Mouse (Mus musculus) G1E-ER4 (cell line): ENCODE measurements around the gene Krt26. TPM values are rescaled to one million over a fixed set of nuclear protein-coding genes. Genes with fewer than 3 reads are reported as not detected.

Source experiments
- GATA1 ChIP-seq: IDR thresholded peaks from one replicate; pipeline ENCODE4 v1.8.0; 2012; ENCODE audit warnings: low read length, inconsistent platforms
- polyA plus RNA-seq: library from polyadenylated mRNA; stranded (reverse); fragments of >175 nt; gene quantifications from 2 replicates; pipeline ENCODE4 v1.2.3, GENCODE M21; 2012

Gene Krt26
- polyA plus RNA-seq, 1 experiment = not detected

- no peak for TF ChIP-seq GATA1
Observed at GRCm38 (mm10) chr11:99316543-99316942, 21.2 kb downstream of the Krt26 start.

GRCm38 (mm10) chr11:99314594-99314993 lies 23.2 kb downstream of the Krt26 start:
- no peak for TF ChIP-seq GATA1

- no peak for TF ChIP-seq GATA1
Observed at GRCm38 (mm10) chr11:99310882-99311281, 26.9 kb downstream of the Krt26 start.

GRCm38 (mm10) chr11:99307579-99307978 lies 30.2 kb downstream of the Krt26 start:
- TF ChIP-seq GATA1 = no peak

GRCm38 (mm10) chr11:99295039-99295438 lies 42.7 kb downstream of the Krt26 start:
- TF ChIP-seq GATA1 = no peak

- no peak for TF ChIP-seq GATA1
Observed at GRCm38 (mm10) chr11:99292846-99293245, 44.9 kb downstream of the Krt26 start.

GRCm38 (mm10) chr11:99284833-99285312 lies 52.9 kb downstream of the Krt26 start, which contains the start of gene Krt24:
Krt24 (minus strand) TSS chr11:99285262.
- TF ChIP-seq GATA1 = no peak

- no peak for TF ChIP-seq GATA1
Observed at GRCm38 (mm10) chr11:99284011-99284410, 53.8 kb downstream of the Krt26 start.

- TF ChIP-seq GATA1 = no peak
Observed at GRCm38 (mm10) chr11:99283334-99283733, 54.4 kb downstream of the Krt26 start.

GRCm38 (mm10) chr11:99281116-99281515 lies 56.6 kb downstream of the Krt26 start:
- TF ChIP-seq GATA1 = no peak

- TF ChIP-seq GATA1 = no peak
Observed at GRCm38 (mm10) chr11:99279986-99280385, 57.8 kb downstream of the Krt26 start.

Other genes starting within 250 kb of the Krt26 start
- not detected in 2 replicates for gene Tns4, start 248.7 kb downstream of the Krt26 start, polyA plus RNA-seq
- gene Ccr7, start 182.9 kb downstream of the Krt26 start, polyA plus RNA-seq = not detected in 2 replicates
- 478 and 523 TPM in 2 replicates for gene Smarce1, start 106.9 kb downstream of the Krt26 start, polyA plus RNA-seq
- gene Krt222, start 93.9 kb downstream of the Krt26 start, polyA plus RNA-seq = not detected in 2 replicates
- gene Krt24, start 52.7 kb downstream of the Krt26 start, polyA plus RNA-seq = not detected in 2 replicates
- not detected in 2 replicates for gene Krt25, start 15.0 kb downstream of the Krt26 start, polyA plus RNA-seq
- gene Krt27, start 13.1 kb upstream of the Krt26 start, polyA plus RNA-seq = not detected in 2 replicates
- not detected in 2 replicates for gene Krt28, start 36.9 kb upstream of the Krt26 start, polyA plus RNA-seq
- gene Krt10, start 51.4 kb upstream of the Krt26 start, polyA plus RNA-seq = 7.4 and 9.6 TPM in 2 replicates
- 0.03 TPM in 1 of 2 replicates, not detected in the other for gene Krt12, start 84.3 kb upstream of the Krt26 start, polyA plus RNA-seq
- not detected in 2 replicates for gene Krt20, start 100.2 kb upstream of the Krt26 start, polyA plus RNA-seq
- gene Krt23, start 155.2 kb upstream of the Krt26 start, polyA plus RNA-seq = not detected in 2 replicates
- gene Krt39, start 183.4 kb upstream of the Krt26 start, polyA plus RNA-seq = not detected in 2 replicates
- gene Krt40, start 205.2 kb upstream of the Krt26 start, polyA plus RNA-seq = not detected in 2 replicates
- gene Krtap3-3, start 212.9 kb upstream of the Krt26 start, polyA plus RNA-seq = not detected in 2 replicates
- not detected in 2 replicates for gene Krtap3-2, start 218.9 kb upstream of the Krt26 start, polyA plus RNA-seq
- gene Gm11939, start 221.5 kb upstream of the Krt26 start, polyA plus RNA-seq = not detected in 2 replicates
- not detected in 2 replicates for gene Krtap3-1, start 228.7 kb upstream of the Krt26 start, polyA plus RNA-seq
- gene Krtap1-5, start 243.1 kb upstream of the Krt26 start, polyA plus RNA-seq = not detected in 2 replicates
- not detected in 2 replicates for gene Krtap1-4, start 245.7 kb upstream of the Krt26 start, polyA plus RNA-seq